Mouse (Mus musculus): ENCODE data around the gene Nras.
A peak's percentile ranks its signal among the peaks of the same experiment; 100 is the strongest.

The Nras gene

DNA sequence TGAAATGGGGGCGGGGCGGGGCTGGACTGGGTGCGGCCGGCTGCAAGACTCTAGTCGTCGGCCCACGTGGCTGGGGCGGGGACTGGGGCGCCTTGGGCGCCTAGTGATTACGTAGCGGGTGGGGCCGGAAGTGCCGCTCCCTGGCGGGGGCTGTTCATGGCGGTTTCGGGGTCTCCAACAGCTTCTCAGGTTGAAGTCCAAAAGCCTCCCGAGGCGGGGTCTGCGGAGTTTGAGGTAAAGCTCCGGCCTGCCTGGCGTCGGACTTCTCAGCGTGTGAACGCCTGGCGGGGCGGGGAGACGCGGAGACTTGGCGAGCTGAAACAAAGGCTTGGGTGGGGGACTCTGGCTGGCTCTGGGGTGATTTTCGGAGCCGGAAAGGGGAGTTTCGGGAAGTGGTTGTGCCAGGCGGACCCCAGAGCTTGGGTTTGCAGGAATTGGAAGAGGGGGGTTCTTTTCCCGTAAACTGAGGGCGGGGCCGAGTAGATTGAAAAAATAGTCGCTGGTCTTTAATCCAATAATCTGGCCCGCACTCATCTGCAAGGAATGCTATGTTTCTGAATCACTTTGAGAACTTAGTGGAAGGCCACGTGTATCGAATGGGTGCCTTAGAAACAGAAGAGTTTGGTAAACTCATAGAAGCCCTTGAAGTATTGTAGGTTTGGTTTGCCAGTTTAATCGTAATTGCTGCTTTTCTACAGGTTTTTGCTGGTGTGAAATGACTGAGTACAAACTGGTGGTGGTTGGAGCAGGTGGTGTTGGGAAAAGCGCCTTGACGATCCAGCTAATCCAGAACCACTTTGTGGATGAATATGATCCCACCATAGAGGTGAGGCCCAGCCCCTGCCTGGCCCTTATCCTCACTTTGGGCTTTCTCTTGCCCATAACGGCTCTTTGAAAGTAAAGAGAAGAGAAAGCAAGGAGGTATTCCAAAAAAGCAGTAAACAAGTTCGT, at the start of gene Nras:
Nras (plus strand) TSS at position 79 of the 951 bp plus-strand sequence.
- peak; percentile 83 for DNase-seq

DNA sequence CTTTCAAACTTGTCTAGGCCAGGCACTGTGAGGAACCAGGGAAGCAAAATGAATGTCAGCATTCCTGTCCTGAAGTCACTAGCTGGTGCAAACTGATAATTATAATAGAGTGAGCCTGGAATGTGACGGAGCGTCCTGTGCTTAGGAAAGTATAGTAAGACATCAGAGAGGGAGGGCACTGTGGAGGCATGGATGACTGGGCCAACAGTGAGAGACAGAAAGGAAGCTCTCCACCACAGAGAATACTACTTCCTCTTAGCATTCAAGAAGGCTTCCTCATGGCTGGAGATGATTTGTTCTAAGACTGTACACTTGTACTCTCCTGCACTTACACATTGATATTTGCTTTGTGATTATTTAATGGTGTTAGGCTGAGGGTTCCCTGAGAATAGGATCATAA, 40.7 kb upstream of the Nras start:
- DNase-seq, result no peak

DNA sequence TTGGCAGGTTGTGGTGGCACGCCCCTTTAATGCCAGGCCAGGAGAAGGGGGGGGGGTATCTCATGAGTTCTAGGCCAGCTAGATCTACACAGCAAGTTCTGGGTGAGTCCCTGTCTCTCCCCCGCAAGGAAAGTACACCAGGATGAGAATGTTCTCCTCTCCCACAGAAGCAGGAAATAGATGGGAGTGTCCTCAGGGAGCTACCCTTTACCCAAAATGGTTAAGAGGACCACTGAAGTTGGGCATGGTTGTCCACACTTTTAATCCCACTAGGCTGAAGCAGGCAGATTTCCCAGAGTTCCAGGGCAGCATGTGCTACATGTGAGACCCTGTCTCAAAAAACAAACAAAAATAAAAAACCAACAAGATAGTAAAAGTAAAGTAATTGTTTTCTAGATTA, 38.6 kb upstream of the Nras start:
- DNase-seq, result peak; percentile 44

DNA sequence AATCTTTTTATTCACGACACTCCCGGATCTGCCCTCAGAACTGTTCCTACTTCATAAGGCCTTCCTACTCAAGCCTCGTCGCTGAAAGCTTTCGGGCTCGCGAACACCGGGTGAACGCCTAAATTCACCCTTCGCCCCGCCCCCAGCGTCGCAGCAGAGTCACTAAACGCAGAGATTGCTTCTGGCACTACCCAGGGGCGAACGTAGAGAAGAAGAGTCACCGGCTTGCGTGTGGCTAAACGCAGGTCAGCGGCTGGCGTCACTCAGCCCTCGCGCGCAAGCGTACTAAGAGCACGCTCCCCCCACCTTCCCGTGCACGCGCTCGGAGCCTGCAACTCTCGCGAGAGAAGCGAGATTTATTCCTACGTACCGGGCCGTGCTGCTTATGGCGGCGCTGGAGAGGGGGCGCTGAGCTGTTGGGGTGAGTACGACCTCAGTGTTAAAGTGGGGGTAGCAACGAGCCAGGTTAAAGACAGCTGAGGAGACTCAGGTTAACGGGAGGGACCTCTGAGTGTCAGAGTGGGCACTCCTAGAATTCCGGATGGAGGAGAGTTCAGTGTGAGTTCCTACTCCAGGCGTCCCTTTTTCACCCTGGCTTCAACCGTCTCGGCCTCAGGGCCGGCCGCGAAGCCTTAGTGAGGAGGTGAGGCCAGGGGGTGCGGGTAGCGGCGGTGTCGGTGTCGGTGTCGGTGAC, 37.7 kb upstream of the Nras start, which contains the start of gene Csde1:
Csde1 (plus strand) TSS at position 178 of the 694 bp plus-strand sequence.
- peak; percentile 98 for DNase-seq

DNA sequence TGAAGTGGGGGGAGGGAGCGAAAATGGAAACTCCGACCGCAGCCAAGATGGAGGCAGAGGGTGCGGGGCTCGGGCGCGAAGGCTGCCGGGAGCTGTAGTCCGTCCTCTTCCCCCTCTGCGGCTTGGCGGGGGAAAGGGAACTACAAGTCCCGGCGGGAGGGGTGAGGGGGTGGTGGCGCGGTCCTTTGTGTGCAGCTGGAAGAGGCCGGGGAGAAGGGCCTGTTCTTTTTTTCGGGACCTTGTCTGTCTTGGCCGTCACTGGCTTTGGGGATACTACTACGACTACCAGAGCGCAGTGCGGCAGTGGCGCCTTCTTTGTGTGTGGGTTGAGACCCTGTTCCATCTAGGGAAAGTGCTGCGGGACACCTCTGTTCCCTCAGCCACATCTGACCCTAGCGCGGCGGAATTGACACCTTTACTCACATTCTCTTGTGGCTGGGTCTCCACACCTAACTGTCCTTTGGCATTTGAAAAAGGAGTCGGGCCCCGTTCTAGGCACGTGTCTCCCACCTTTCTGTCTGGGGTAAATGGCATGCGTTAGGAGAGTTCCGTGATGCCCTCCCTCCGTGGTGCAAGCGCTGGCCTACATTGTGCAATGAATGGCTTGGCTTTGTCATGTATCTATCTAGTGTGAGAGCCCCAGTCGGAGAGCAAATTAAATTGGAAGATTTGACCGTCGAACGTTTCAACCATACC, 37.0 kb upstream of the Nras start:
- DNase-seq, result peak; percentile 87

DNA sequence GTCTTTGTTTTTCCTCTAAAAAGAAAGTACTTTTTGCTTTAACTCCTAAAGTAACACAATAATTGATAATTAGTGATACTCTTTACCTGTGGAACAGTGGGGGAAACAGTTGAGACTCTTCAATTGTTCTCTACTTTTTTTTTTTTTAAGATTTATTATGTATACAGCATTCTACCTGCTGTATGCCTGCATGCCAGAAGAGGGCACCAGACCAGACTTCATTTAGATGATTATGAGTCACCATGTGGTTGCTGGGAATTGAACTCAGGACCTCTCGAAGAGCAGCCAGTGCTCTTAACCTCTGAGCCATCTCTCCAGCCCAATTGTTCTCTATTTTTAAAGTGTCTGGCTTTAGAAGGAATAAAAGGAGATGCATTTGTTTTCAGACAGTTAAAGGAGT, 31.9 kb upstream of the Nras start:
- no peak for DNase-seq

DNA sequence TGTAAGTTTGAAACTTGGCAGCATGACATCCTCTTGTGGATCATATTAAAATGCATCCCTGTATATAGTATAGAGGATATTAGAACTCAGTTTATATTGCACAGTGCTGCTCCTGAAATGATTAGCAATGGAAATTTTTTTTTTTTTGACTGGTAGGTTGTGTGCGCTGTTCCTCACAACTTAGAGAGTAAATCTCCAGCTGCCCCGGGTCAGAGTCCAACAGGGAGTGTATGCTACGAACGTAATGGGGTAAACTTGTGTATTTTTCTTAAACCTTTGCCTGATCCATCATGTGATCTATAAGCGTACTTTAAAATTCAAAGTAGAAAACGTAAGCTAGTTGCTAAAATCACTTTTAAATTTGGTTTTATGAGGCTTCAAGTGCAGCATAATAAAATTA, 17.8 kb upstream of the Nras start:
- DNase-seq, result no peak

DNA sequence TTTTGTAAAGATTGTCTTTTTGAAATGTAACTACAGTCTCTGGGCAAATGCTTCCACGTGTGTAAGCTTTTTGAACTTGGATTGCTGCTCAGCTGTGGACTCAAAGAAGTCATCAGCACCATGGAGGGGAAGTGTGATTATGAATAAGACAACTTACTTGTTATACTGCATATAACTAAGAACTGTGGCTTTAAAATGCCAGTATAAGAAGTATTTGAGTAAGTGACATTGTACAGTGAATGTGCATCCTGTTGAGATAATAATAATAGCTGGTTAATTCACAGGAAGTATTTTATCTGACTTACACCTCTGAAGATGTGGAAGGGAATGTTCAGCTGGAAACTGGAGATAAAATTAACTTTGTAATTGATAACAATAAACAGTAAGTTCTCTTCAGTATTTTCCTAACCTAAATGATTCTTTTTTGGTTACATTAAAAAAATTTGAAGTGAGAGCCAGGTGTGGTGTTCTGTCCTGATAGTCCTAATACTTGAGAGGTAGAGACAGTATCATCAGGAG, 17.2 kb upstream of the Nras start:
- DNase-seq, result no peak

DNA sequence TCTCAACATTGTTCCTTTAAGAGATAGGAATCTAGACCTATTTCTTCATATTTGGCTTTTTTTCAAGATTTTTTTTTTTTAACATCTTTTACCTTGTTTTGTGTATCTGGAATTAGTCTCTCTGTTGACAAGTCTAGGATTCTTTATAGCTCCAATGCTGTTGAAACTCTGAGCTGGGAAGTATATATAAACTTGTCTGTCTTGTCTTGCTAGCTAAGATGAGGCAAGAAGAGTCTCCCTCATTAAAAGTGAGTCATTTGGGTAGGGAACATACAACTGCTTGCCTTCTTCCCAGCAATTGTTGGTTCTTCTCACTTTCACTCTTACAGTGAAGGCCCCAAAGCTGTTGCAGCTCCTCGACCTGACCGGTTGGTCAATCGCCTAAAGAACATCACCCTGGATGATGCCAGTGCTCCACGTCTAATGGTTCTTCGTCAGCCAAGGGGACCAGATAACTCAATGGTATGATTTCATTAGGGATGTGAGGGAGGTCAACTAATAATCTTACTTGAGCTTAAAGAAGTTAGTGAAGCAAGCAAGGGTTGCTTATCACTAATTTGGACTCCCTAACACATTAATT, 2.0 kb upstream of the Nras start:
- DNase-seq, result no peak

DNA sequence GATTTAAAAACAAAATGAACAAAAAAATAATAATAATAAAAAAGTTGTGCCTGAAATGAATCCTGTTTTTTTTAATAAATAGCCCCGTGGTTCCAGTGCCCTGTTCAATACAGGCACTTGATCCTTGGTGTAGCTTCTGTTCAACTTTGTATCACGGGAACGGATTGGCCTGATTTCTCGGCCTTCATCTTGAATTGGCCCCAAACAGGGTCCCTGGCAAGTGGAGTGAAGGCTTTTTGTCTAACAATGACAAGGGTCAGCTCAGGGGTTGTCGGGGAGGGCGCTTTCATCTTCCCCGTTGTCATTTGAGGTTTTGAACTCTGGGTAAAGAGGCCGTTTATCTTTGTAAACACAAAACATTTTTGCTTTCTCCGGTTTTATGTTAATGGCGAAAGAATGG, 333 bp upstream of the Nras start:
- peak; percentile 22 for DNase-seq

DNA sequence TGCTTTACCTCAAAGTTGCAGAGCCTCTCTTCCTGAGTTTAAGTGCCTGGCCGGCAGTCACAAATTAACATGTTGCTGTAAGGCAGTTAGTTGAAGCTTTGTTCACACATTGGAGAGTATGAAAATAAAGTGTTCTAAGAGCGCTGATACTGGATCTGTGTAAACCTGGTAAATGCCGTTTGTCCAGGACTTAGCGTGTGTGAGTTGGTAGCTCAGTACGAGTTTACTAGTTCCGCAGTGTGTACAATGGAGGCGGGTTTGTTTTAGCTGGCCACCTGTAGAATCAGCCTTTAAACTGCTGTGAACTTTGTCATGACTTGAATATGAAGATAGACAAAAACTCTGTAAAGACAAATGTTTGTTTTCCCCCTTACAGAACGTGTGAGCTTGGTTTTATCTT, 8.8 kb downstream of the Nras start:
- DNase-seq, result no peak

DNA sequence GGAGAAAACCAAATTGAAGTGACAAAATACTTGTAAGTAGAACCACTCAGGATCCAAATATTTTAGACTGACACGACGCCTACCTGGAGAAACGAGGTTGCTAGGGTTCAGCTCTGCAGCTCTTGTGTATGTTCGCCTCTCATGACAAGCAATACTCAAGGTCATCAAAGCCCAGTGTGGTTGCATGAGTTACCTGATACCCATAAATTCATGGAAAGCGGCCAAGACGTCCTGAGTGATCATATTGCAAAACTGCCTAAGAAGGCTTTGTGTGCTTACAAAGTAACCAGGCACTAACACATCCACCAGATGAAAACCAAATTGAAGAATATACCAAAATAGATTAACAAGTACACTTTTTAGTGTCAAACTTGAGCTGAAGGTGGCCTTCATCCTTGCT, 10.9 kb downstream of the Nras start:
- no peak for DNase-seq

DNA sequence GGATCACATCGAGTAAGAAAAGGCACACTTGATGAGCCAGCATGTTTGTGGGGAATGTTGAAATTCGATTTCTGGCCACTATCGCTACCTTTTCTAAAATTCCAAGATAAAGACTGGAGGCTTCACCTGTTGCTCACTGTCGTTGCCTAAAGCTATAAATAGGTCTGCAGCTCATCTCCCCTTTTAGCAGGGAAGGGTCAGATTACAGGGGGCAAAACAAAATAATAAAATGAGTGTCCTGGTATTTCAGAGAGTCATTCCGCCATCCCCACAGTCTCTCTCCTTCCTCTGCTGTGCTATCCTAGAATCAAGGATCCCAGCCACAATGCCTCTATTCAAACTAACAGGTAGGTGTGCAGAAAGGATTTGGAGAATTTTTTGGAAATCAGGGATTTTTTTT, 15.7 kb downstream of the Nras start, which contains the start of gene Ampd1:
Ampd1 (plus strand) TSS at position 244 of the 400 bp plus-strand sequence.
- no peak for DNase-seq

DNA sequence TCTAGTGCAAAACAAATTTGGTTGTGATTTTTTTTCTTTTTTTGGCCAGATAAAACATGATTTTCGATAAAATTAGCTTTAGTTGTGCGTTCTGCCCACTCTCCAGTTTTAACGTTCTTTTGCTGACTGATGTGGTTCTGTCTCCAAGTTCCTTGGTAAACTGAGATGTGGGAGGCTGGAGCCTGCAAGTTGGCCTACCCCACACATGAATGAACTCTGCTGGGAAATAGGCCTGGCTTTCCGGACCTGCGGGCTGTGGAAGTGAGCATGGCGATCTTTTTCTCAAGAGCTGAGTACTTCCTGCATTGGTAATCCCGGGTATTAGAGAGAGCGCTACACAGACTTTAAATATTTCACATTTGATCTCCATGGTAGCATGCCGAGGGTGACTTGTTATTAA, 17.8 kb downstream of the Nras start:
- no peak for DNase-seq

DNA sequence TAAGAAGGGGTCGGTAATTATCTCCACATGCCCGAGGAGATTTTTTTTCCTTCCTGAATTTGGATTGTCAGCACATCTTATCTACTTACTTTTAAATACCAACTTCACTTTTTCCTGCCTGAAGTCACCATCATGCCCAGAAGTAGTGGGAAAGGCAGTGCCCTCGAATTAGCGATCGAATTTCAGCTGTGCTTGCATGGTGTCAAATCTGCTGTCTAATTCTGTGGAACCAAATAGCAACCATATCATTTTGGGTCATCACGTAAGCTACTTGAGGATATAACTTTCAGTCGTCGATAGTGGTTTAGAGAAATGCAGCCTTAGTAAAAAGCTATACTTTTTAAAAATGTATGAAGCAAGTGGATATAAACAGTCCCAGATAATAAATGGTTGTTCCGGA, 18.4 kb downstream of the Nras start:
- no peak for DNase-seq

DNA sequence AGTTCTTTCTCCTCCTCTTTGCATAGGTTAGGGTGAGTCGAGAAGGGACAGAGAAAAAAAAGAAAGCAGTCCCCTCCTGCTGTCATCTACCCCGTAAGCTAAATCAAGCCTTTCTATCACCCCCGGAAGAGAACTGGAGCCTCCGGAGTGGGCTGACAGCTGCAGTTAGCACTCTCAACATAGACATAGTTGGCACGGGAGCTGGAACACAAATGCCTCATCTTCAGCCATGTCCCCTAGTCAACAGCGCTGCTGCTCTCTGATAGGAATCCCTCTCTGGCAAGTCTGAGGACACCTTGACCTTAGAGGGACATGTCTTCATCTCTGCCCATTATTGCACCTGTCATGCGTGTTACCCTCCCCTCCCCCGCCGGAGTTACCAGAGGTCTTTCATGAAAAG, 21.2 kb downstream of the Nras start:
- DNase-seq, result no peak

DNA sequence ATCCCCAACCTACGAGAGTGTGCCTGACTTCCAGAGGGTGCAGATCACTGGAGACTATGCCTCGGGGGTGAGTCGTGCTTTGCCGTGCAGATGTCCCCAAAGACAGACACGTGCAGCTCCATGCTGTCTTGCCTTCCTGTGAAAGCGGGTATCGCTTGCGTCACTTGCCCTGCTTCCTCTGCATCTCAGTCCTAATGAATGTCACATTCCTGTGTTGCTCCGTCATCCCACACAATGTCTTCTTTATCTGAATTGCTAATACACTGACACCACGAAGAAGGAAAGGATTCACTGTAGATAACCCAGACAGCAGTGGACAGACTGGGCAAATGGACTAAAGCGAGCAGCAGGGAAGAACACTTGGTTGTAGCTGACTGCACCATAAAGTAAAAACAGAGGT, 23.0 kb downstream of the Nras start:
- DNase-seq, result no peak

DNA sequence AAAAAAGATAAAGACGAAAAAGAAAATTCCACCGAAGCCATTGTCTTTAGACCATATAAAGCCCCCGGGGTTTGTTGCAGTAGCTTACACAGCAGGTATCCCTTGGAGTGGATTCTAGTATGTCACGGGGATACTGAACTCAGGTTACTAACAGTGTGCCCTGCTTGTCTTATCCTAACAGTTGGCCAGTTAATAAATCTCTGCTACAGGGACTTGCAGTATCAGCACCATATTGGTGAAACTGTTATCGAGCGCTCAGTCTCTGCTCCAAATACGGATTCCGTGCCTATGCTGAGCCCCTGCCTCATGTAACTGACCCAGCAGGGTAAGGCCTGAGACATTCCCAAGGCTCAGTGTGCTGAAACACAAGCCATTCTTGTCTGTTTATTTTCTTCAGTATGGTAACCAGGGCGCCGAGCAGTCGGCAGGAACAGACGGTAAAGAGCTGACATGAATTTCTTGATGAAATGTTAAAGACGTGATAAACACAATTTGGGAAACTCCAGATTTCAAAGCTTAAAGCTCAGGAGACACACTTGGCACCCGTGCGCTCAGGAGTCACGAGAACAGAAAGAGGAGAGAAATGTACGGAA, 23.9 kb downstream of the Nras start:
- no peak for DNase-seq

DNA sequence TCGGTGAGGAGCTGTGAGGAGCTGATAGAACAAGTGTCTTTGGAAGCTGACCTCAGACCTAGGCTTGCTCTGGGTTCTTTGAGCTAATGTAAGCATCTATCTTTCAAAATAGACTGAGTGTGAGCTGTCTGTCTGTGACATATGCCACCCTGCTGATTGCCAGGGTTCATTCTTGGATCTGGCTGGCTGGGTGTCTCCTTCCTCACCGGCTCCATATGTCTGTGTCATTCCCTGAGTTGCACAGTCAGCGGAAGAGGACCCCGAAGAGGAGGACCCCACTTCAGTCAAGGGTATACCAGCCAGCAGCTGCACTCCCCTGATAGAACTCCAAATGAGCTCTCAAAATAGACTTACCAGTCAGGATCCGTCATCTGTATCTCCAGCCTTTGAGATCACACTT, 24.7 kb downstream of the Nras start:
- DNase-seq, result no peak

DNA sequence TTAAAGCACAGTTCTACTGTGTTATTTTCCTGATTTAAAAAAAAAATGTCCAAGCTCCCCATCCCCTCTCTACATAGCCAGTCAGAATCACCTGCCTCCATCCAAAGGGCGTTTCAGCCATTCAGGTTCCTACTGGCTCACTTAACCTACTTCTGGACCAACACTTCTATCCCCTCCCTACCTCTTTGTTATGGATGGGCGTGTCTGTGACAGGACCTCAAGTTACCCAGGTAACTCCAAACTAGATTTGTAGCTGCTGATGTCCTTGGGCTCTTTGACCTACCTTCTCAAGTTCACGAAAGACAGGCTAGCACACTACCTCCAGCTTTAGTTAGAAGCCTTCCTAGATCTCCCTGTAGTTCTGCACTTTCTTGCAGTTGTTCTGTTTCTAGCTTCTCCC, 27.9 kb downstream of the Nras start:
- no peak for DNase-seq

DNA sequence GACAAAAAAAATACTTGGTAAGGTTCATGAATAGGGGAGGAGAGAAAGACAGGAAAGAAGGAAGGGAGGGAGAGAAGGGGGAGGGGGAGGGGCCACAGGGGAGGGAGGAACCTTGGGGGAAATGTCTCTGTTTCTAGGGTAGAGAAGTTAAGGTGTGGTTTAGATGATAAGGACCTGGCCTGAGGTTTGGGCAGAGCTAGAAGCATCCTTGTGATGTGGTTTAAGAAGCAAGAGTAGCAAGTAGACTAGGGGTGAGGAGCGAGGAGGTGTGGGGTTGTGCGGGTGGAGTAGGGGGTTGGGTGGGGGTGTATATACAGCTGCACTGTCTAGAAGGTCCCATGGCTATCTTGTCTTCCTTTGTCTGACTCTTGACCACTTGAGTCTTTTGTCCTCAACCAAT, 33.7 kb downstream of the Nras start:
- DNase-seq, result no peak

DNA sequence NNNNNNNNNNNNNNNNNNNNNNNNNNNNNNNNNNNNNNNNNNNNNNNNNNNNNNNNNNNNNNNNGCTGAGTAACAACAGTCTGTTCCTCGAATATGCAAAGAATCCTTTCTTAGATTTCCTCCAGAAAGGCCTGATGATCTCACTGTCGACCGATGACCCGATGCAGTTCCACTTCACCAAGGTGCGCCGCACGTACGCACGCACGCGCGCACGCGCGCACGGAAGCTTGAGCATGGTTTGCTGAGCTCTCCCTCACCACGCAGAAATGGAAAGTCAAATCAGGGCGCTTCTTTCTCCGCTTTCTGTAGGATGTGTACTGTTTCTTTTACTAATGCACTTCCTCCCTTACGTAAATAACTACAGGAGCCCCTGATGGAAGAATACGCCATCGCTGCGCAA, 40.6 kb downstream of the Nras start:
- no peak for DNase-seq

DNA sequence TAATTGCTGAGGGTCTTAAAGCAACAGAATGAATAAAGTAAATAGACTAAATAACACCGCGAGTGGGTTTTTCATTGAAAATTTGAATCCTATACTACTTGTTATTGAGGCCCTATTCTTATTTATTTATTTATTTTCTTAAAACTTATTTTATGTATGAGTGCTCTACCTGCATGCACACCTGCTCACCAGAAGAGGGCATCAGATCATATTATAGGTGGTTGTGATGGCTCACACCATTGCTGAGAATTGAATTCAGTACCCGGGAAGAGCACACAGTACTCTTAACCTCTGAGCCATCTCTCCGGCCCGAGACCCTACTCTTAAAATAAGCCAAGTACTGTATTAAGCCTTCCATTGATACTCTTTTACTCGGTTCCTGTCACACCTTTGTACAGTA, 41.6 kb downstream of the Nras start:
- no peak for DNase-seq
